Mouse (Mus musculus) testis, adult 2 months (tissue): ENCODE measurements at regions not wholly inside any gene's neighbourhood (a gene's known extent, or its start where the extent isn't known, plus 50 kb on each side); places are given as distances from the start of the nearest gene placed in this dataset.

Source experiments
- CTCF ChIP-seq: fragments of 200-500 bp; IDR thresholded peaks from 2 replicates; pipeline ENCODE4 v1.5.1; 2012; ENCODE audit warnings: low read depth, mild to moderate bottlenecking, inconsistent platforms, low read length, moderate library complexity; ENCODE audit not compliant: control insufficient read depth, insufficient read depth, insufficient replicate concordance
- POLR2A ChIP-seq: fragments of 200-500 bp; IDR thresholded peaks from 2 replicates; pipeline ENCODE4 v1.6.1; 2012; ENCODE audit warnings: low read depth, mild to moderate bottlenecking, inconsistent platforms, low read length, moderate library complexity; ENCODE audit not compliant: control insufficient read depth

GRCm38 (mm10) chr4:152836080-152836479, 358.4 kb upstream of the Kcnab2 start:
- TF ChIP-seq POLR2A (no peak), CTCF (no peak)
